Mouse (Mus musculus) cortical plate, adult 2 months (tissue): Measurements from ENCODE around the gene Inpp5b.

Experiments
- CTCF ChIP-seq: fragments of 200-500 bp; IDR thresholded peaks from 2 replicates; pipeline ENCODE4 v1.5.1; 2011; ENCODE audit warnings: mild to moderate bottlenecking, control low read depth, low read length; ENCODE audit not compliant: insufficient read depth; ENCODE audit errors: extremely low read depth
- POLR2A ChIP-seq: fragments of 200-500 bp; IDR thresholded peaks from 2 replicates; pipeline ENCODE4 v1.6.1; 2011; ENCODE audit warnings: mild to moderate bottlenecking, low read length, control low read depth; ENCODE audit not compliant: insufficient read depth; ENCODE audit errors: extremely low read depth

DNA sequence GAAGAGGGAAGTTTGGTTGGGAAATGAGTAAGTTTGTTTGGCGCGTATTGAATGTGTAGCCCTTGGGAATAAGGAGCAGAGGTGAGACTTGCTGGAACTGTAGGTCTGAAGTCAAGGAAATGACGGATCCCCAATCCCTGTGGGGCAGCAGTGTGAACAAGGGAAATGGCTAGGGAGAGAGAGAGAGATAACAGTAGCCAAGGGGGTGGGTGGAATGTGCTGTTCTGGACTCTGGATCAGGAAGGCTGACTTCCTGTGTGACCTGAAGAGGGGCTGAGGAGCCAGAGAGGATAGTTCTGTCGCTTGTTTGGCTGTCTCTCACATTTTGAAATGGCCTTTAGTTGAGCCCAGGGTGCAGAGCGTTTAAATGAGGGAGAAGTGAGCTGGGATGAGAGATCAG lies 66.9 kb downstream of the Inpp5b start:
- TF ChIP-seq POLR2A (no peak), CTCF (no peak)
